Mouse (Mus musculus) adrenal gland, postnatal 10 days (tissue): ENCODE data around the gene Mlst8. TPM values are rescaled to one million over a fixed set of nuclear protein-coding genes. Genes with fewer than 3 reads are reported as not detected.
A peak's percentile ranks its signal among the peaks of the same experiment; 100 is the strongest.

Experiments
- DNase-seq: peaks from one replicate; pipeline ENCODE4 v3.0.0; 2021; ENCODE audit warnings: mixed read lengths
- total RNA-seq, 2 experiments: library from RNA; stranded (reverse); gene quantifications; 2 replicates each; pipeline ENCODE4 v1.2.3; 2021

Gene Mlst8
- total RNA-seq, 2 experiments from 2014 or later = 20.3 to 23.9 TPM

GRCm38 (mm10) chr17:24489265-24490030, 10.6 kb upstream of the Mlst8 start:
- no peak for DNase-seq

- DNase-seq = no peak
Observed at GRCm38 (mm10) chr17:24488662-24489264, 9.9 kb upstream of the Mlst8 start.

- peak; percentile 63 for DNase-seq
Observed at GRCm38 (mm10) chr17:24488186-24488661, 9.3 kb upstream of the Mlst8 start, which contains the start of gene Caskin1. Caskin1 (plus strand) TSS chr17:24488601.

- DNase-seq = no peak
Observed at GRCm38 (mm10) chr17:24485090-24485860, 6.4 kb upstream of the Mlst8 start.

- DNase-seq = no peak
Observed at GRCm38 (mm10) chr17:24483495-24483894, 4.6 kb upstream of the Mlst8 start.

- DNase-seq = no peak
Observed at GRCm38 (mm10) chr17:24481027-24481815, 2.3 kb upstream of the Mlst8 start.

GRCm38 (mm10) chr17:24480201-24480826, 1.4 kb upstream of the Mlst8 start:
- no peak for DNase-seq

- DNase-seq = no peak
Observed at GRCm38 (mm10) chr17:24479431-24479830, 553 bp upstream of the Mlst8 start.

GRCm38 (mm10) chr17:24477985-24478600, 785 bp downstream of the Mlst8 start:
- DNase-seq = no peak

GRCm38 (mm10) chr17:24477053-24477984, 1.6 kb downstream of the Mlst8 start:
- DNase-seq = no peak

- no peak for DNase-seq
Observed at GRCm38 (mm10) chr17:24476022-24476776, 2.7 kb downstream of the Mlst8 start.

- no peak for DNase-seq
Observed at GRCm38 (mm10) chr17:24475586-24475985, 3.3 kb downstream of the Mlst8 start.

GRCm38 (mm10) chr17:24474557-24474956, 4.3 kb downstream of the Mlst8 start:
- peak; percentile 37 for DNase-seq

GRCm38 (mm10) chr17:24473612-24474275, 5.1 kb downstream of the Mlst8 start, which contains the start of gene Bricd5:
Bricd5 (plus strand) TSS chr17:24473884.
- DNase-seq = no peak

- DNase-seq = peak; percentile 84
Observed at GRCm38 (mm10) chr17:24472512-24472911, 6.4 kb downstream of the Mlst8 start.

- DNase-seq = peak; percentile 59
Observed at GRCm38 (mm10) chr17:24470701-24471527, 8.0 kb downstream of the Mlst8 start.

GRCm38 (mm10) chr17:24469910-24470602, 8.8 kb downstream of the Mlst8 start, which contains the start of the genes E4f1 and Pgp:
E4f1 (minus strand) TSS chr17:24470313.
Pgp (plus strand) TSS chr17:24470392.
- peak; percentile 99 for DNase-seq
